Mouse (Mus musculus): ENCODE data around the gene Rasip1. TPM values are rescaled to one million over a fixed set of nuclear protein-coding genes. Genes with fewer than 3 reads are reported as not detected.

The Rasip1 gene
- polyA plus RNA-seq, 1 experiment from 2014 or later: 16.4 TPM

DNA sequence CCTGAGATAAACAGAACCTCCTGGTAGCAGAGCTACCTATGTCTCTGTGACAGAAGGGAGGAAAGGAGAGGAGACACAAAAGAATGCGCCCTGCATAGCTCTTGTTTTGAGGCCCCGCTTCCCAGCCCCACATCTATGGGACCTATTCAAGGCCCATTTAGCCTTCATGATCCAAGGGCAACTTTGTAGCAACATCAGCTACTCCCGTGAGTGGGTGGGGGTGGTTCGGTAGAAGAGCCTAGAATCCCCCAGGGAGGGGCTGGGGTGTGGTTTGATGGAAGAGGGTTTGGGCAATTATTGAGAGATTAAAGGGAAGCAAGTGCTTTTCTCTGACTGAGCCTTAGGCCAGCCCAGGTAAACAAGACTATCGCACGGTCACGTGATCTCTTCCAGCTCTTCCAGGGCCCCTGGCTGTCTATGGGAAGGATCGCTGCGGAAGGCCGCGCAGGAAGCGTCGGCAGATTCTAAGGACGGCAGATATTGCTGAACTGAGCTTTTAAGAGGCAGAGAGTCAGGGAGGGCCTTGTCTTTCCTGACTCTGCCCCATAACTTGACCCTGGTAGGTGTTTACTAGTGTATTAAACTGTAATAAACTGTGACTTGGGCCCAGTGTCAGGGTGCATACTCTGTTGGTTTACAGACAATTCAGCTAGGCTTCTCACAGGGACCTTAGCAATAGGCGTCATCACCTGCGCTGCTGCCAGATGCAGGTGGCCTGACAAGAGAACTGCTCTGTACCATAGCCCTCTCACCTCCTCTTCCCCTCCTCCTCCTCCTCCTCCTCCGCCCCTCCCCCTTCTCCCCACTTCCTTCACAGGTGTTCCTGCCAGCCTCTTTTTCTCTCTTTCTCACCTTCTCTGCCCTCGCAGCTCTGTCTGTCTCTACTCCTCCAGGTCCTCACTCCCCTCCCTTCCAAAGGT lies 28.1 kb upstream of the Rasip1 start:
- H3K27ac ChIP-seq: no peak overlapping the region
- H3K4me1 ChIP-seq: no peaks in the 10 kb centered on the region
- no peaks in the 10 kb centered on the region for H3K36me3 ChIP-seq
- H3K4me3 ChIP-seq: no peak overlapping the region
- no peak overlapping the region for H3K9ac ChIP-seq
- WGBS: 45% methylated on average over 18 of the region's 18 CpGs
- no peaks in the 10 kb centered on the region for H3K9me3 ChIP-seq
- no peak for ATAC-seq (ENCODE audit: insufficient number of reproducible peaks, insufficient read depth, low FRiP score, low TSS enrichment)
- no peak overlapping the region for H3K4me2 ChIP-seq (replicated peaks)
- no peaks in the 10 kb centered on the region for H3K27me3 ChIP-seq

DNA sequence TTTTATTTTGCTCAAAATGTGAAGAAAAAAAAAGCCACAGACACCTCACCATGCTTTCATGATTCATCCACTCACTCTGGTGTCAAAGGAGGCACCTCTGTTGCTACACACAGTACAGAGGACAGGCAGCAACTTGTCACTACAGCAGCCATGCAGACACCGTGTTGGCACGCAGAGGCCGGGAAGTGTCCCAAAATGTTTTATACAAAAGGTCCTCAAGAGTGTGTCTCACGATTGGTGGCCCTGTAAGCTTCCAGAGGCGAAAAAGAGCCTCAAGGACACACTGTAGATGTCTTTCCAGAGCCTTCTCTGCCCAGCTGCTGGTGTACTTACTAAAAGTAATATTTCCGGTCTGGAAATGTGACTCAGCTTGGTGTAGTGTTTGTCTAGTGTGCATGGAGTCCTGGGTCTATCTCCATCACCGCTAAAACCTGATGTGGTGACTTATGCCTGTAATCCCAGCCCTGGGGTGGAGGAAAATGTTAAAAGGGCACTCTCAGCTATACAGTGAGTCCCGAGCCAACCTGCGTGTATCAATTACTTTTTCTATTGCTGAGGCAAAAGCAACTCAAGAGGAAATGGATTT lies 21.5 kb upstream of the Rasip1 start:
- H3K9me3 ChIP-seq: no peaks in the 10 kb centered on the region
- no peak for ATAC-seq (ENCODE audit: insufficient number of reproducible peaks, insufficient read depth, low FRiP score, low TSS enrichment)
- no peak overlapping the region for H3K4me2 ChIP-seq (replicated peaks)
- H3K4me3 ChIP-seq: no peak overlapping the region
- H3K36me3 ChIP-seq: no peaks in the 10 kb centered on the region
- H3K27ac ChIP-seq: no peak overlapping the region
- no peak overlapping the region for H3K9ac ChIP-seq
- 74% methylated on average over 9 of the region's 9 CpGs for WGBS
- H3K4me1 ChIP-seq: no peaks in the 10 kb centered on the region
- H3K27me3 ChIP-seq: no peaks in the 10 kb centered on the region

DNA sequence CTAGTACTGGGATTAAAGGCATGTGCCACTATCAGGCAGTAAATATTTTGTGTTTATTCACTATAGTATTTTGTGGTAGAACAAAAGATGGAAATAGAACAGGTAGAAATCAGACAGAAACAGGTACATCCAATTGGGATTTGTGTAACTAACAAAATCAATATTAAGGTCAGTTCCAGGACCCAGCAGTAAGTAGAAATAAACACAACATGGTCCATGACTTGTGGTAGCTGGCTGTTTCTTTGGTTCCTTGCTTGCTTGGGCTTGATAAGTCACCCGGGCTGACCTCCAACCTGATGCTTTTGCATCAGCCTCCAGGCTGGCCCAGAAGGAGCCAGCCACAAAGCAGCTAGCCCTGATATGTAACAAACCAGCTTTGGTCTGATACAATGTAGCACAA lies 17.8 kb upstream of the Rasip1 start:
- Histone ChIP-seq H3K4me3 (no peak overlapping the region), H3K27me3 (no peaks in the 10 kb centered on the region), H3K9ac (no peak overlapping the region), H3K9me3 (no peaks in the 10 kb centered on the region), H3K4me1 (no peaks in the 10 kb centered on the region), H3K27ac (no peak overlapping the region), H3K4me2 (replicated peaks) (no peak overlapping the region), H3K36me3 (no peaks in the 10 kb centered on the region)
- ATAC-seq (ENCODE audit: insufficient number of reproducible peaks, insufficient read depth, low FRiP score, low TSS enrichment): no peak
- 76% methylated on average over 1 of the region's 1 CpGs for WGBS

DNA sequence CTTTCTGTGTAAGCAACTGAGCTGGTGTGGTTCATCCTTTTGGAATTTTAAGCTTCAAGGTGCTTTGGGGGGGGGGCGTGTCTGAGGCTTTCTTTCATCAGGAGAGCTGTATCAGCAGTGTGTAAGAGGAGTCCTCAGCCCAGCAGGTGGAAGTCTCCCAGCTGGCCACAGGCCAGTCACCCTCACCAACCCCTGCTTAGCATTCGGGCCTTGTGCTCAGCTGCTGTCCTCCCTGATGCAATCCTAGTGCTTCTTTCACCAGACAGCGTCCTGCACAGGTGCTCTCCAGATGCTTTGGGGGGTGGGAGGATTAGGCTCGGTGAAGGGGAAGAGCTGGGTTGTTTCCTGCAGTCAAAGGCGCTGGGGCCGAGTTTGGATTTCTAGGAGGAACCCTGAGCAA lies 11.0 kb upstream of the Rasip1 start:
- no peak overlapping the region for H3K4me3 ChIP-seq
- no peaks in the 10 kb centered on the region for H3K9me3 ChIP-seq
- H3K4me1 ChIP-seq: peaks cover 16% of the 10 kb centered on the region
- peaks cover 48% of the 10 kb centered on the region for H3K27me3 ChIP-seq
- H3K36me3 ChIP-seq: no peaks in the 10 kb centered on the region
- 7% methylated on average over 6 of the region's 6 CpGs for whole genome bisulfite sequencing
- no peak overlapping the region for H3K9ac ChIP-seq
- no peak overlapping the region for H3K4me2 ChIP-seq (replicated peaks)
- ATAC-seq (ENCODE audit: insufficient number of reproducible peaks, insufficient read depth, low FRiP score, low TSS enrichment): peak; percentile 72
- peak overlapping the region; percentile 57; the same call in 1 of the 2 replicates for H3K27ac ChIP-seq

DNA sequence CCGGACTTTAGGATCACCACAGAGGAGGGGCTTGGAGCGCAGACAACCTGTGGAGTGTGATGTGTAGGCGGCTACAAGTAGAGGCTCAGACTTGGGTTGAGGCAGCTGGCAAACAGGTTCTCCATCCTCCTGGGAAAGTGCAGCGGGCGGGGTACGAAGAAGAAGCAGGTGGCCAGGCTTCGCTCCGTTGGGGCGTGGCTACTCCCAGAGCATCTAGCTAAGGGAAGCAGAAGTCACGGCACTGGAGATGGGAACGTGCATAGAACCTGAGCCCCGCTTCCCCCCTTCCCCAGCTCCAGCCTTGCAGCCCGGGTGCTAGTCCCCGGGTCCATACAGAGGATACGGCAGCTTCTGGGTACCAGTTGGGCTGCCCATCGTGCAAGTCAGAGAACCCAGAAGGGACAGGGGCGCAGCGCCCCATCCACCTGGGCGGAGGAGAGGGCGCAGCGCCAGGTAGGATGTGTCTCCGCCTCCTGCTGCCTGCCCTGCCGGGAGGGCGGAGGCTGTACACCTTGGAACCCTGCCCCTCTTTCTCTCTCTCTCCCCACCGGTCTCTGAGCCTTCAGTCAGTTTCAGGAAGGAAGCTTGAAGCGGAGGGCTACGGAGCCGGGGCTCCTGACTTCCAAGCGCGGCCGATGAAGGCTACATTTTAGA lies 10.1 kb upstream of the Rasip1 start, which contains the start of gene Fut1:
TSS of gene Fut1 (plus strand) at position 248 of the 654 bp plus-strand sequence.
- WGBS: 4% methylated on average over 31 of the region's 31 CpGs
- H3K9ac ChIP-seq: peak within 1 kb of the TSS; percentile 25; the same call in 1 of the 2 replicates
- peak within 1 kb of the TSS; percentile 57; the same call in 1 of the 2 replicates for H3K27ac ChIP-seq
- peaks cover 16% of the 10 kb centered on the region for H3K4me1 ChIP-seq
- 0 out of 2 replicates have a peak, but pooled peaks have one; percentile 13 for ATAC-seq (ENCODE audit: insufficient number of reproducible peaks, insufficient read depth, low FRiP score, low TSS enrichment)
- peaks cover 48% of the 10 kb centered on the region for H3K27me3 ChIP-seq
- no peaks in the 10 kb centered on the region for H3K36me3 ChIP-seq
- H3K4me3 ChIP-seq: peak within 1 kb of the TSS; percentile 26
- H3K4me2 ChIP-seq (replicated peaks): peak within 1 kb of the TSS; percentile 45
- H3K9me3 ChIP-seq: no peaks in the 10 kb centered on the region

DNA sequence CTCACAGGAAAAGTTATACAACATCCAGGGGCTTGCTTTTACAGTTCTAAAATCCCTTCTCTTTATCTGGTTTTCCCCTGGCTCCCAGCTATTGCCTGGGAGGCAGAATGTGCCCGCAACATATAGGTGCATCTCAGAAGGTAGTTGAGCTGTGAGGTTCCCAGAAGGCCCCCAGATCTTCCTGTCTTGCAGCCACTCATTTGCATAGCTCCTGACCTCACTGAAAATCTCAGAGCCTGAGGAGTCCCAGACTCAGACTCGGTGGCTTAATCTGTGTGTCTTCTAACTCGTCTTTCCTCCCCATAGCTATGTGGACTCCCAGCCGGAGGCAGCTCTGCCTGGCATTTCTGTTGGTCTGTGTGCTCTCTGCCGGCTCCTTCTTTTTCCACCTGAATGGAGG lies 9.0 kb upstream of the Rasip1 start:
- no peak for ATAC-seq (ENCODE audit: insufficient number of reproducible peaks, insufficient read depth, low FRiP score, low TSS enrichment)
- no peak overlapping the region for H3K27ac ChIP-seq
- no peak overlapping the region for H3K4me2 ChIP-seq (replicated peaks)
- no peak overlapping the region for H3K4me3 ChIP-seq
- peaks cover 48% of the 10 kb centered on the region for H3K27me3 ChIP-seq
- peaks cover 16% of the 10 kb centered on the region for H3K4me1 ChIP-seq
- H3K36me3 ChIP-seq: no peaks in the 10 kb centered on the region
- 77% methylated on average over 5 of the region's 5 CpGs for WGBS
- no peaks in the 10 kb centered on the region for H3K9me3 ChIP-seq
- no peak overlapping the region for H3K9ac ChIP-seq

DNA sequence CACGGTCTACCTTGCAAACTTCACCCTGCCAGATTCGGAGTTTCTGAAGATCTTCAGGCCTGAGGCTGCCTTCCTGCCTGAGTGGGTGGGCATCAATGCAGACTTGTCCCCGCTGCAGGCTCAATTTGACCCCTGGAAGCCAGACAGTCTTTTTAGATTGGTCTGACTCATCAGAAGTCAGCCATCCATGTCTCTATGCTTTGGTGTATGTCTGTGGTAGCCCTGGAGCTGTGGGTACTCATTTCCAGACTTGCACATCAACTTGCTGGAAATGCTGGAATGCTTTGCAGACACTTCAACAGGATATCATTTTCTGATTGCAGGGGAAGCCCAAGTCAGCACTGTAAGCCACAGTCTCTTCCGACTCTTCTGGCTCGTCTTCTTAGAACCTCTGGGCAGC lies 7.7 kb upstream of the Rasip1 start:
- Histone ChIP-seq H3K27me3 (peaks cover 48% of the 10 kb centered on the region), H3K4me1 (peaks cover 16% of the 10 kb centered on the region), H3K27ac (no peak overlapping the region), H3K9me3 (no peaks in the 10 kb centered on the region), H3K4me3 (no peak overlapping the region), H3K9ac (no peak overlapping the region), H3K36me3 (no peaks in the 10 kb centered on the region), H3K4me2 (replicated peaks) (no peak overlapping the region)
- WGBS: 90% methylated on average over 5 of the region's 5 CpGs
- no peak for ATAC-seq (ENCODE audit: insufficient number of reproducible peaks, insufficient read depth, low FRiP score, low TSS enrichment)

DNA sequence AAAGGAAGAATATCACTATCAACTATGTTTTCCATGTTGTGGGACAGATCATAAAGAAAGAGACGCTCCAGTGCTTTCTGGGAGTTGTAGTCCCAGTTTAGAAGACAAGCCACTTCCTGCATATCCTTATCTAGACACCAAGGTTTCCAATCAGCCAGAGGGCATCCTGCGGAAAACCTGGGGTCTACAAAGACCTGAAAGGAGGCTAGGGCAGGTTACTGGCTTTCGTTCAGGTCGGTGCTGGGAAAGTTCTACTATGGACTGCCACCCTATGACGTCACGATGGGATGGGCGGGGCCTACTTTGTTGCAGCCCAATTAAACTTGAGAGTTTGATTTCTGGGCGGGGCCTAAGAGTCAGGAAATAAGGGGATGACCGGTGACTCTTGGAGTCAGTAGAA lies 5.8 kb upstream of the Rasip1 start, which contains the start of gene Izumo1:
TSS of gene Izumo1 (plus strand) at position 369 of the 400 bp plus-strand sequence.
- H3K4me1 ChIP-seq: peaks cover 8% of the 10 kb centered on the region
- no peak within 1 kb of the TSS for H3K27ac ChIP-seq
- no peaks in the 10 kb centered on the region for H3K9me3 ChIP-seq
- no peak within 1 kb of the TSS for H3K9ac ChIP-seq
- no peak for ATAC-seq (ENCODE audit: insufficient number of reproducible peaks, insufficient read depth, low FRiP score, low TSS enrichment)
- peaks cover 31% of the 10 kb centered on the region for H3K27me3 ChIP-seq
- no peaks in the 10 kb centered on the region for H3K36me3 ChIP-seq
- no peak within 1 kb of the TSS for H3K4me2 ChIP-seq (replicated peaks)
- H3K4me3 ChIP-seq: no peak within 1 kb of the TSS
- 26% methylated on average over 9 of the region's 9 CpGs for WGBS

DNA sequence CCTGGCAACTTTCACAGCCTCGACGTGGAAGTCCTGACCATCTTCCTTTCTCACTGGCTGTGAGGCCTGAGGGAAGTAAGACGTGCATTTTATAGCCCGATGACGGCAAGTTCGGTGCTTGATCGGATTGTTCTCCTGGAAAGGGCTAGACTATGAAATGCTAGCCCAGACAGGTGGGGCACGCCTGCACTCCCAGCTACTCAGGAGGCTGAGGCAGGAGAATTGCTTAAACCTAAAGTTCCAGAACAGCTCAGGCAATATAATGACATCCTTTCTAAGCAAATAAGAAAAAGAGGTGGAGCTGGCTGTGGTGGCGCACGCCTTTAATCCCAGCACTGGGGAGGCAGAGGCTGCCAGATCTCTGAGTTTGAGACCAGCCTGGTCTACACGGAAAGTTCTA lies 3.8 kb upstream of the Rasip1 start:
- Histone ChIP-seq H3K4me3 (no peak overlapping the region), H3K27me3 (peaks cover 28% of the 10 kb centered on the region), H3K4me1 (no peaks in the 10 kb centered on the region), H3K9me3 (no peaks in the 10 kb centered on the region), H3K4me2 (replicated peaks) (no peak overlapping the region), H3K27ac (no peak overlapping the region), H3K9ac (no peak overlapping the region), H3K36me3 (no peaks in the 10 kb centered on the region)
- 96% methylated on average over 11 of the region's 11 CpGs for whole genome bisulfite sequencing
- ATAC-seq (ENCODE audit: insufficient number of reproducible peaks, insufficient read depth, low FRiP score, low TSS enrichment): no peak

DNA sequence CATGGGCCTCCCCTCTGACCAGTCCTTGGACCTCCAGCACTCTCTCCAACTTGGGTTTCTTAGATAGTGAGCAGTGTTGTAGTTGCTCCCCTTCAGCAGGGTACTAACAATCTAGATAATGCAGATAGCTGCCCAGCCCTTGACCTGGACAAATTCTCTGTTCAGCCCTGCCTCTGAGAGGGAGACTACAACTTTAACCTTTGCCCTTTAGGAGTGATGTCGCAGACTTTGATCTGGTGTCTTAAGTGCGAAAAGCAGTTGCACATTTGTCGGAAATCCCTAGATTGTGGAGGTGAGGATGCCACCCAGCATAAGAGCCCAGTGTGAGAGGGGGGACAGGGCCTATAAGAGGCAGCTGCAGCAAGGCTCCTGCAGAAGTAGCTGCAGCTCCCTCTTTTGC lies 2.6 kb upstream of the Rasip1 start:
- Histone ChIP-seq H3K9ac (no peak overlapping the region), H3K4me3 (no peak overlapping the region), H3K4me1 (no peaks in the 10 kb centered on the region), H3K36me3 (no peaks in the 10 kb centered on the region), H3K4me2 (replicated peaks) (no peak overlapping the region), H3K27ac (no peak overlapping the region), H3K27me3 (peaks cover 21% of the 10 kb centered on the region), H3K9me3 (no peaks in the 10 kb centered on the region)
- ATAC-seq (ENCODE audit: insufficient number of reproducible peaks, insufficient read depth, low FRiP score, low TSS enrichment): no peak
- 83% methylated on average over 3 of the region's 3 CpGs for WGBS

DNA sequence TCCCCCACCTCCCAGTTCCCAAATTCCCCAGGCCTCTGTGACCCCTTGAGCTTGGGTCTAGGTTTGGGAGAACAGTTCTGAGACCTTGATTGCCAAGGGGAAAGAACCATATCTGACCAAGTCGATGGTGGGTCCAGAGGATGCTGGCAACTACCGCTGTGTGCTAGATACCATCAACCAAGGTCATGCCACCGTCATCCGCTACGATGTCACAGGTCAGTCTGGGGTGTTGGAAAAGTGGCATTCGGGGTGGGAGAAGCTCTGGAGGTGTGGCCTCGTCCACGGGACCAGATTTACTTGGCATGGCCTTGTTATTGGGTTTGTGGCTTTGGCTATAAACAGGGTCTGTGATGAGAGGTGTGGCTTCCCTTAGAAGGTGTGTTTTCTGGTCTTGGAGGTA lies 1.8 kb upstream of the Rasip1 start:
- 90% methylated on average over 8 of the region's 8 CpGs for WGBS
- no peaks in the 10 kb centered on the region for H3K36me3 ChIP-seq

More for the DNA sequence above, 1.8 kb upstream of the Rasip1 start:
- ATAC-seq (ENCODE audit: insufficient number of reproducible peaks, insufficient read depth, low FRiP score, low TSS enrichment): no peak
- H3K9ac ChIP-seq: no peak overlapping the region
- H3K4me1 ChIP-seq: no peaks in the 10 kb centered on the region
- no peak overlapping the region for H3K27ac ChIP-seq
- H3K4me2 ChIP-seq (replicated peaks): no peak overlapping the region
- H3K4me3 ChIP-seq: no peak overlapping the region
- no peaks in the 10 kb centered on the region for H3K9me3 ChIP-seq
- H3K27me3 ChIP-seq: peaks cover 24% of the 10 kb centered on the region

Measured in embryonic facial prominence, embryonic 12.5 days (tissue).